Mouse (Mus musculus) erythroblast, embryonic 14.5 days (primary cell): ENCODE data around the gene Epn3. TPM values are rescaled to one million over a fixed set of nuclear protein-coding genes. Genes with fewer than 3 reads are reported as not detected.

Experiments used
- H3K27me3 ChIP-seq: 2 replicates; pipeline ENCODE4 v1.6.1; 2012; ENCODE audit warnings: inconsistent platforms; ENCODE audit not compliant: control insufficient read depth
- H3K36me3 ChIP-seq: 2 replicates; pipeline ENCODE4 v1.6.1; 2012; ENCODE audit warnings: mild to moderate bottlenecking, inconsistent platforms; ENCODE audit not compliant: control insufficient read depth
- H3K4me1 ChIP-seq: 2 replicates; pipeline ENCODE4 v1.6.1; 2012; ENCODE audit warnings: inconsistent platforms; ENCODE audit not compliant: control insufficient read depth
- H3K4me3 ChIP-seq: replicated peaks from 2 replicates; pipeline ENCODE3; 2012; ENCODE audit warnings: moderate library complexity, mild to moderate bottlenecking, inconsistent platforms
- H3K9me3 ChIP-seq: 2 replicates; pipeline ENCODE4 v1.6.1; 2012; ENCODE audit warnings: low read length, inconsistent platforms, mixed read lengths; ENCODE audit not compliant: control insufficient read depth
- GATA1 ChIP-seq: IDR thresholded peaks from 2 replicates; pipeline ENCODE4 v1.6.1; 2012; ENCODE audit warnings: low read length, inconsistent platforms, mixed read lengths
- TAL1 ChIP-seq: IDR thresholded peaks from 3 replicates; pipeline ENCODE4 v1.6.1; 2012; ENCODE audit warnings: low read length, inconsistent platforms, mixed read lengths
- polyA plus RNA-seq: library from polyadenylated mRNA; stranded (reverse); fragments of >175 nt; gene quantifications from 2 replicates; pipeline ENCODE4 v1.2.3, GENCODE M21; 2012

Gene Epn3
- polyA plus RNA-seq, 1 experiment, result not detected

GRCm38 (mm10) chr11:94500362-94500761 is 588 bp upstream of the Epn3 start:
- TF ChIP-seq TAL1, result no peak
- no peak for TF ChIP-seq GATA1
- no peak overlapping the region for H3K4me3 ChIP-seq
- H3K27me3 ChIP-seq, result peaks cover 53% of the 10 kb centered on the region

GRCm38 (mm10) chr11:94499035-94499434 is 739 bp downstream of the Epn3 start:
- Histone ChIP-seq H3K4me3 (no peak overlapping the region), H3K27me3 (peaks cover 54% of the 10 kb centered on the region), H3K36me3 (no peaks in the 10 kb centered on the region), H3K4me1 (no peaks in the 10 kb centered on the region), H3K9me3 (no peaks in the 10 kb centered on the region)
- TF ChIP-seq GATA1, result no peak
- no peak for TF ChIP-seq TAL1

More at GRCm38 (mm10) chr11:94500362-94500761, 588 bp upstream of the Epn3 start:
- Histone ChIP-seq H3K4me1 (no peaks in the 10 kb centered on the region), H3K36me3 (no peaks in the 10 kb centered on the region), H3K9me3 (no peaks in the 10 kb centered on the region)

- H3K4me3 ChIP-seq, result no peak overlapping the region
- no peaks in the 10 kb centered on the region for H3K36me3 ChIP-seq
- H3K4me1 ChIP-seq, result no peaks in the 10 kb centered on the region
- H3K9me3 ChIP-seq, result no peaks in the 10 kb centered on the region
- TF ChIP-seq GATA1 (no peak), TAL1 (no peak)
- H3K27me3 ChIP-seq, result peaks cover 55% of the 10 kb centered on the region
These were observed 1.4 kb downstream of the Epn3 start for GRCm38 (mm10) chr11:94498093-94498996.

- Histone ChIP-seq H3K4me1 (no peaks in the 10 kb centered on the region; the same call in 1 of the 2 replicates), H3K9me3 (no peaks in the 10 kb centered on the region), H3K27me3 (peaks cover 62% of the 10 kb centered on the region), H3K4me3 (no peak overlapping the region), H3K36me3 (no peaks in the 10 kb centered on the region)
- TF ChIP-seq GATA1 (no peak), TAL1 (no peak)
These were observed 4.4 kb downstream of the Epn3 start for GRCm38 (mm10) chr11:94495415-94495814.

- no peaks in the 10 kb centered on the region; the same call in 1 of the 2 replicates for H3K4me1 ChIP-seq
- no peaks in the 10 kb centered on the region for H3K36me3 ChIP-seq
- TF ChIP-seq TAL1 (no peak), GATA1 (no peak)
- peaks cover 51% of the 10 kb centered on the region for H3K27me3 ChIP-seq
- H3K9me3 ChIP-seq, result no peaks in the 10 kb centered on the region
- H3K4me3 ChIP-seq, result no peak overlapping the region
These were observed 8.1 kb downstream of the Epn3 start for GRCm38 (mm10) chr11:94491749-94492099.

GRCm38 (mm10) chr11:94491035-94491748 is 8.6 kb downstream of the Epn3 start:
- TF ChIP-seq TAL1 (no peak), GATA1 (no peak)
- Histone ChIP-seq H3K9me3 (no peaks in the 10 kb centered on the region), H3K27me3 (peaks cover 54% of the 10 kb centered on the region), H3K4me1 (no peaks in the 10 kb centered on the region; the same call in 1 of the 2 replicates), H3K4me3 (peak overlapping the region; percentile 15), H3K36me3 (no peaks in the 10 kb centered on the region)

- Histone ChIP-seq H3K4me1 (no peaks in the 10 kb centered on the region; the same call in 1 of the 2 replicates), H3K36me3 (no peaks in the 10 kb centered on the region), H3K4me3 (no peak overlapping the region), H3K9me3 (no peaks in the 10 kb centered on the region), H3K27me3 (peaks cover 67% of the 10 kb centered on the region)
- TF ChIP-seq TAL1 (no peak), GATA1 (no peak)
These were observed 10.0 kb downstream of the Epn3 start for GRCm38 (mm10) chr11:94489745-94490144.

- no peak for TF ChIP-seq TAL1
- no peak for TF ChIP-seq GATA1
- H3K27me3 ChIP-seq, result peaks cover 71% of the 10 kb centered on the region
These were observed 10.8 kb downstream of the Epn3 start for GRCm38 (mm10) chr11:94488767-94489533.

More at GRCm38 (mm10) chr11:94488767-94489533, 10.8 kb downstream of the Epn3 start:
- Histone ChIP-seq H3K4me3 (no peak overlapping the region), H3K4me1 (no peaks in the 10 kb centered on the region; the same call in 1 of the 2 replicates), H3K36me3 (no peaks in the 10 kb centered on the region), H3K9me3 (no peaks in the 10 kb centered on the region)
